Mouse (Mus musculus) olfactory bulb, adult 2 months (tissue): ENCODE results near the gene Slc17a6.

ENCODE experiments used
- CTCF ChIP-seq: fragments of 200-500 bp; IDR thresholded peaks from 2 replicates; pipeline ENCODE4 v1.5.1; 2012; ENCODE audit warnings: low read depth, mild to moderate bottlenecking, low read length, moderate library complexity; ENCODE audit not compliant: insufficient read depth
- POLR2A ChIP-seq: fragments of 200-500 bp; IDR thresholded peaks from 2 replicates; pipeline ENCODE4 v1.6.1; 2012; ENCODE audit warnings: mild to moderate bottlenecking, low read depth, low read length, moderate library complexity; ENCODE audit not compliant: insufficient read depth

GRCm38 (mm10) chr7:51625161-51625560 lies 3.4 kb downstream of the Slc17a6 start:
- TF ChIP-seq CTCF = no peak
- TF ChIP-seq POLR2A = no peak
